Mouse (Mus musculus): ENCODE measurements around the gene Vwa2. TPM values are rescaled to one million over a fixed set of nuclear protein-coding genes. Genes with fewer than 3 reads are reported as not detected.

Vwa2 gene
- polyA plus RNA-seq, 1 experiment from 2014 or later: 1.1 TPM

DNA sequence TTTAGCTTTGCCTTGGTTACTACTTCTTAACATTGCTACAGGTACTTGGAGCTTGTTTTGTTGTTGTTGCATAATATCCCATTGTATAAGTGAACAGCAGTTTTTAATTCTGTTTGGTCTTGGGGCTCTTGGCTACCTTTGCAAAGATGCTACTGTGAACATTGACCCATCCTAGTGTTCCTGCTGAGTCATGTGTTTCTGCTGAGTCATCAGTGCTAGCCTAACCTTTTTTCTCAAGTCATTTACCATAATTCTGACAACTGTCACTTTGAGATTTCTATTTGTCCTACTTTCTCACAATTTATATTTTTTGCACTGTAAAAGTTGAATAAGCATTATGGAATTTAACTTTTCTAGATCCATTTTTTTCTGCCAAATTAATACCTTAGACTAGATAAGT, 21.5 kb upstream of the Vwa2 start:
- H3K9ac ChIP-seq (ENCODE audit: low read length): no peak overlapping the region
- ATAC-seq (replicated peaks; ENCODE audit: low FRiP score): no peak
- H3K36me3 ChIP-seq (ENCODE audit: control insufficient read depth, insufficient read depth, low read length): no peaks in the 10 kb centered on the region
- no peaks in the 10 kb centered on the region for H3K9me3 ChIP-seq (ENCODE audit: control insufficient read depth, low read length)
- no peak overlapping the region for H3K4me2 ChIP-seq (ENCODE audit: low read depth, low read length, severe bottlenecking)
- no peak for DNase-seq (ENCODE audit: low spot score)
- no peak overlapping the region for H3K4me3 ChIP-seq (ENCODE audit: low read depth, low read length)
- H3K27ac ChIP-seq (ENCODE audit: low read depth, low read length): no peak overlapping the region
- H3K4me1 ChIP-seq (replicated peaks; ENCODE audit: control insufficient read depth, insufficient read depth, low read length): no peaks in the 10 kb centered on the region
- H3K27me3 ChIP-seq (ENCODE audit: control insufficient read depth, insufficient read depth, low read length): no peaks in the 10 kb centered on the region

DNA sequence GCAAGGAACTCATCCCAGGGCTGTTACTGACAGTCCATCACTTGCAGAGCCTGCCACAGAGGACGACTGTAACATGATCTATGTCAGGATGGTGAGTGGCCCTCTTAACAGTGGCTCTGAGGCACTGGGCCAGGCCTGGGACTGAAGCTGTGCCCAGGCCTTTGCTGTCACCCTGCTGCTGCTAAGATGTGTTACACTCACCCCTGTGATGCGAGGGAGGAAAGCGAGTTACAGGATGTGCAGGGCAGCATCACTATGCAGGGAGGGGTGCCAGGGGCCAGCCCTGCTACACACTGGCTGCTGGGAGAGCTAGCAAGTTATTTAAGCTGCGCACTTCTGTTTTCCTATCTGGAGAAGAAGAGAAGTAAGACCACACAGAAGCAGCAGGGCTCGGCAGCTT, 17.6 kb upstream of the Vwa2 start:
- Histone ChIP-seq H3K9ac (ENCODE audit: low read length) (no peak overlapping the region), H3K27me3 (ENCODE audit: control insufficient read depth, insufficient read depth, low read length) (no peaks in the 10 kb centered on the region), H3K4me2 (ENCODE audit: low read depth, low read length, severe bottlenecking) (no peak overlapping the region), H3K4me3 (ENCODE audit: low read depth, low read length) (no peak overlapping the region), H3K36me3 (ENCODE audit: control insufficient read depth, insufficient read depth, low read length) (no peaks in the 10 kb centered on the region), H3K9me3 (ENCODE audit: control insufficient read depth, low read length) (no peaks in the 10 kb centered on the region), H3K27ac (ENCODE audit: low read depth, low read length) (no peak overlapping the region), H3K4me1 (replicated peaks; ENCODE audit: control insufficient read depth, insufficient read depth, low read length) (no peaks in the 10 kb centered on the region)
- 68% methylated on average over 5 of the region's 5 CpGs for WGBS
- DNase-seq (ENCODE audit: low spot score) (no peak), ATAC-seq (replicated peaks; ENCODE audit: low FRiP score) (no peak)

DNA sequence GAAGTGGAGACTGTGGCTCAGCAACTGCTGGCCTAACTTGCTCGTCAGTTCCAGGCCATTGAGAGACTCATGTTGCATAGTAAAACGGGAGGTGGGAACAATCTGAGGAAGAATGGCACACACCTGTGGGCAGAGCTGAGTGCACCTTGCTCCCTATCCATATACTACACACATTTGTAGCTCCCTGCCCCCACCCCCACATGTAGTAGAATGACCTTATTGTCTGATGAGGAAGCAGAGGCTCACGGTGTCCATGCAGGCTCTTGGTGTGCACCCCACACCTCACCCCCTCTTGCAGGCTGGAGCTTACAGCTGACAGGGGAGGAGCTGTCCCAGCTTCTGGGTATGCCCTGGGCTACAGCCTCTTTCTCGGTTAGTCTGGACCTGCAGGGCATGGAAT, 6.3 kb upstream of the Vwa2 start:
- no peaks in the 10 kb centered on the region for H3K4me1 ChIP-seq (replicated peaks; ENCODE audit: control insufficient read depth, insufficient read depth, low read length)
- no peak for DNase-seq (ENCODE audit: low spot score)

DNA sequence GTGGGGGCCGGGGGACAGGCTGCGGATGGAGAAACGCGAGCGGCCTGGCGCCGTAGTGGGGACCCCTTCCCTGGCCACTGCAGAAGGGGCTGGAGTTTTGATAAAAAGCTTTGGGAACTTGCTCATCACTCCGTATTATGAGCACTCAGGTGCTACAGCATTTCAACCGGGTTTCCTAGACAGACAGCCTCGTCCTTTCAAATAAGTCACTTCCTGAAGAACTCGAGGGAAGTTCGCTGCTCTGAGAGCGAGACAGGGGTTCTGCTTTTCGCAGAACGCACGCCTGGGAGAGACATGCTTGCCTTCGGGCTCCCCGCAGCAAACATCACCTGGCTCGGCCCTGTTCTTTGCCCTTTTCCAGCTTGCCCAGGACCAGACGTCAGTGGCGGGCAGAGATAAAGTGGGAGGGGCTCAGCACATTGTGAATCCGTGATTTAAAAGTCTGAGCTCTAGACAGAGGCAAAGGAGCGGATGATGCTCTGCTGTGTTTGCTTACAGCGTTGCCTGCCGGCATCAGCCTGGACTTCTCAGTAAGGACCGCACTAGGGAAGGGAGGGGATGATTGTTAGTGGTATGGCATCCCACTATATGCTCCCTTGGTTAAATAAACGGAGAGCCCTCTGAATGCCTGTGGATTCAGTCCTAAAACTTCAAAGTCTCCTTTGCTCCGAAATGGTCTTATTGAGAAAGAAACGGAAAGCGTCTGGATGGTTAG, 709 bp downstream of the Vwa2 start:
- Histone ChIP-seq H3K27ac (ENCODE audit: low read depth, low read length) (no peak overlapping the region), H3K9me3 (ENCODE audit: control insufficient read depth, low read length) (no peaks in the 10 kb centered on the region), H3K4me3 (ENCODE audit: low read depth, low read length) (peak overlapping the region; percentile 48), H3K27me3 (ENCODE audit: control insufficient read depth, insufficient read depth, low read length) (peaks cover 44% of the 10 kb centered on the region), H3K36me3 (ENCODE audit: control insufficient read depth, insufficient read depth, low read length) (no peaks in the 10 kb centered on the region), H3K9ac (ENCODE audit: low read length) (peak overlapping the region; percentile 53), H3K4me2 (ENCODE audit: low read depth, low read length, severe bottlenecking) (peak overlapping the region; percentile 97), H3K4me1 (replicated peaks; ENCODE audit: control insufficient read depth, insufficient read depth, low read length) (peaks cover 6% of the 10 kb centered on the region; the same call in 1 of the 2 replicates)
- DNase-seq (ENCODE audit: low spot score) (no peak), ATAC-seq (replicated peaks; ENCODE audit: low FRiP score) (peak; percentile 51; the same call in 1 of the 2 replicates)
- 9% methylated on average over 30 of the region's 30 CpGs for WGBS

More for the DNA sequence above, 6.3 kb upstream of the Vwa2 start:
- 66% methylated on average over 4 of the region's 4 CpGs for WGBS
- H3K36me3 ChIP-seq (ENCODE audit: control insufficient read depth, insufficient read depth, low read length): no peaks in the 10 kb centered on the region
- no peaks in the 10 kb centered on the region for H3K9me3 ChIP-seq (ENCODE audit: control insufficient read depth, low read length)
- H3K9ac ChIP-seq (ENCODE audit: low read length): no peak overlapping the region
- H3K4me2 ChIP-seq (ENCODE audit: low read depth, low read length, severe bottlenecking): no peak overlapping the region
- peaks cover 7% of the 10 kb centered on the region for H3K27me3 ChIP-seq (ENCODE audit: control insufficient read depth, insufficient read depth, low read length)
- no peak for ATAC-seq (replicated peaks; ENCODE audit: low FRiP score)
- H3K27ac ChIP-seq (ENCODE audit: low read depth, low read length): no peak overlapping the region
- H3K4me3 ChIP-seq (ENCODE audit: low read depth, low read length): no peak overlapping the region

DNA sequence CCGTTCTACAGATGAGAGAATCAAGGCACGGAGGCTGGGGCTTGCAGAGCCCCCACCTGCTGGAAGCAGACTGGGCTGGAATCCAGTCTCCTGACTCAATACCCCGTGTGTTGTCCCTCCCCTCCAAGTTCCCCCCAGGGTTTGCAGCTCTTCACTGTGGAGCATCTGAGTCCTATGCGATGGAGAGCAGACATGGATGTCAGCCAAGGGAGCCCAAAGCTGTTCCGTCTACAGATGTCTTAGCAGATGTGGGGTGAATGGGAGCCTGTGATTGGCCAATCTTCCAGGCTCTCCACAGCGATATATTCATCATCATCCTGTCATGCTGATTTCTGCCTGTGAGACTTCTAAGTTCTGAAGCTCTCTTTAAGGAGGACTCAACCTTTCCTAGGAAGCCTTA, 3.3 kb downstream of the Vwa2 start:
- H3K9ac ChIP-seq (ENCODE audit: low read length): no peak overlapping the region
- no peak overlapping the region for H3K4me3 ChIP-seq (ENCODE audit: low read depth, low read length)
- H3K4me1 ChIP-seq (replicated peaks; ENCODE audit: control insufficient read depth, insufficient read depth, low read length): peaks cover 6% of the 10 kb centered on the region; the same call in 1 of the 2 replicates
- no peaks in the 10 kb centered on the region for H3K9me3 ChIP-seq (ENCODE audit: control insufficient read depth, low read length)
- no peak for DNase-seq (ENCODE audit: low spot score)
- WGBS: 80% methylated on average over 6 of the region's 6 CpGs
- no peaks in the 10 kb centered on the region for H3K36me3 ChIP-seq (ENCODE audit: control insufficient read depth, insufficient read depth, low read length)
- H3K27ac ChIP-seq (ENCODE audit: low read depth, low read length): no peak overlapping the region
- no peak for ATAC-seq (replicated peaks; ENCODE audit: low FRiP score)
- peaks cover 41% of the 10 kb centered on the region for H3K27me3 ChIP-seq (ENCODE audit: control insufficient read depth, insufficient read depth, low read length)
- no peak overlapping the region for H3K4me2 ChIP-seq (ENCODE audit: low read depth, low read length, severe bottlenecking)

DNA sequence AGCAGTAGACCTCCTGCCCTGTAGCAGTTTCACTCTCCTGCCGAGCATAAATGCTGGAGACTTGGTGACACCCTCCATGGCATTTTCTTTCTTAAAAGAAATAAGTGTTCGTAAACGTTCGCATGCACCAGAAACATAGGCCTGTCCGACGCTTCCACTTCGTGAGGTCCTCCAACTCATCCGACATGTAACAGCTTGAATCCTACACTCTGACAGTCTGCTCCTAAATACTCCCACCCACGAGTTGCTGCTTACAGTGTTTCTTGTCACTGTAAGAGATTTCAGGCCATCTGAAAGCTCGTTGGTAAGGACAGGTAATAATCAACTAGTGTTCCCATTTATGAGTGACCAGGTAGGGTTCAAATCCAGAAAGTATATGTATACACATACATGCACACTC, 13.8 kb downstream of the Vwa2 start:
- Histone ChIP-seq H3K27me3 (ENCODE audit: control insufficient read depth, insufficient read depth, low read length) (no peaks in the 10 kb centered on the region), H3K4me1 (replicated peaks; ENCODE audit: control insufficient read depth, insufficient read depth, low read length) (no peaks in the 10 kb centered on the region), H3K4me3 (ENCODE audit: low read depth, low read length) (no peak overlapping the region), H3K9ac (ENCODE audit: low read length) (no peak overlapping the region), H3K9me3 (ENCODE audit: control insufficient read depth, low read length) (no peaks in the 10 kb centered on the region), H3K4me2 (ENCODE audit: low read depth, low read length, severe bottlenecking) (no peak overlapping the region), H3K36me3 (ENCODE audit: control insufficient read depth, insufficient read depth, low read length) (no peaks in the 10 kb centered on the region), H3K27ac (ENCODE audit: low read depth, low read length) (no peak overlapping the region)
- no peak for DNase-seq (ENCODE audit: low spot score)
- ATAC-seq (replicated peaks; ENCODE audit: low FRiP score): no peak
- 88% methylated on average over 10 of the region's 10 CpGs for WGBS

DNA sequence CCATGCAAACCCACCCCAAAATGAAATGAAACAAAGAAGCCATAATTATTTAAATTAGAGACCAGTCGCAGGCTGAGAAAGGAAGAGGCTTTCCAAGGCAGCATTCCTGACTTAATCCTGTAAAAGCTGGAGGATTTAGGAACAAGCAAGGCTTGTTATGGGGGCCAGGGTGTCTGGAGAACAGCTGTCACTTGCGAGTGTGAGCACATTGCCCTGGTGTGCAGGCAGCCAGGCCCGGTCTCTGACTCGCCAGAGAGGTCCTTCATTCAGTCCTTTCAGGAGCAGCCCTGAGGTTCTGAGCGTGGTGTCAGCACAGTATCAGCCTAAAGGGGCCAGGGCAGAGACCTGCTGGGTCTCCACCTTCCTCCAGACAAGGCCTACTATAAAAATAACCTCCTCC, 14.6 kb downstream of the Vwa2 start:
- no peak for ATAC-seq (replicated peaks; ENCODE audit: low FRiP score)
- no peaks in the 10 kb centered on the region for H3K27me3 ChIP-seq (ENCODE audit: control insufficient read depth, insufficient read depth, low read length)
- no peak overlapping the region for H3K4me3 ChIP-seq (ENCODE audit: low read depth, low read length)
- 56% methylated on average over 5 of the region's 5 CpGs for WGBS
- H3K4me2 ChIP-seq (ENCODE audit: low read depth, low read length, severe bottlenecking): no peak overlapping the region
- H3K36me3 ChIP-seq (ENCODE audit: control insufficient read depth, insufficient read depth, low read length): no peaks in the 10 kb centered on the region
- H3K9me3 ChIP-seq (ENCODE audit: control insufficient read depth, low read length): no peaks in the 10 kb centered on the region
- no peaks in the 10 kb centered on the region for H3K4me1 ChIP-seq (replicated peaks; ENCODE audit: control insufficient read depth, insufficient read depth, low read length)
- no peak overlapping the region for H3K9ac ChIP-seq (ENCODE audit: low read length)
- DNase-seq (ENCODE audit: low spot score): no peak
- no peak overlapping the region for H3K27ac ChIP-seq (ENCODE audit: low read depth, low read length)

DNA sequence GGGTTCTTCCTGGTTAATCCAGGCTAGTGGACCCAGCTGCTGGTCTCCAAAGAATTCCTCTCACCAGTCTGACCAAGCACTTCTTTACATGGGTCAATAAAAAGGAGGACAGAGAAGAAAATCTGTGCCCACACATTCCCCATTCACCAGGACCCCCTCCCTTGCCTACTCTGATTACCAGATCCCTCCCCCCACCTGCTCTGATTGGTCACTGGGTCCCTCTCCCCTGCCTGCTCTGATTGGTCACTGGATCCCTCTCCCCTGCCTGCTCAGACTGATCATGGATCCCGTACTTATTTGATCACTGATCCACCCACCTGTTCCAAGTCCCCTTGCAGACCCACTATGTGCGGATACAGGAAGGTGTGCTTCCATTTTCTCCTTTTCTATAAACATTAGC, 17.4 kb downstream of the Vwa2 start:
- Histone ChIP-seq H3K4me2 (ENCODE audit: low read depth, low read length, severe bottlenecking) (no peak overlapping the region), H3K4me3 (ENCODE audit: low read depth, low read length) (no peak overlapping the region), H3K4me1 (replicated peaks; ENCODE audit: control insufficient read depth, insufficient read depth, low read length) (no peaks in the 10 kb centered on the region), H3K27me3 (ENCODE audit: control insufficient read depth, insufficient read depth, low read length) (no peaks in the 10 kb centered on the region), H3K27ac (ENCODE audit: low read depth, low read length) (no peak overlapping the region), H3K9me3 (ENCODE audit: control insufficient read depth, low read length) (no peaks in the 10 kb centered on the region), H3K36me3 (ENCODE audit: control insufficient read depth, insufficient read depth, low read length) (no peaks in the 10 kb centered on the region), H3K9ac (ENCODE audit: low read length) (no peak overlapping the region)
- no peak for DNase-seq (ENCODE audit: low spot score)
- no peak; the same call in 1 of the 2 replicates for ATAC-seq (replicated peaks; ENCODE audit: low FRiP score)
- WGBS: 51% methylated on average over 2 of the region's 2 CpGs

DNA sequence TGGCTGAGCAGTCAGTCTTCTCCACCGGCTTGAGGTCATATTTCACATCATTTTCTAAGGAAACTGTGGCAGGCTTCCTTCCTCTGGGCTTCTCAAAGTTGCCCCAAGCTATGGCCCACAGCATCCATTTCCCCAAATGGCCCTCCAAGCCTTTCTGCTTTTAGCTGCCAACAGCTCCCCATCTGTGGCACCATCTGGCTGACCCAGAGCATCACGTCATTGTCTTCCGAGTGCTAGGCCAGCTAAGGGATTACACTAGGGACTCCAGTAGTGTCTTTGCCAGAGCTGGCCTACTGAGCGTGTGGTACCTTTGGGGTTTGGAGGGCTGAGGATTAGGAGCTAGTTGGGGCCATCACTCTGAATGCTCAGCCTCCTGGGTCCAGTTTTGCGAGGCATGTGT, 18.5 kb downstream of the Vwa2 start:
- no peak for ATAC-seq (replicated peaks; ENCODE audit: low FRiP score)
- no peaks in the 10 kb centered on the region for H3K4me1 ChIP-seq (replicated peaks; ENCODE audit: control insufficient read depth, insufficient read depth, low read length)
- WGBS: 89% methylated on average over 5 of the region's 5 CpGs
- no peak for DNase-seq (ENCODE audit: low spot score)
- H3K27me3 ChIP-seq (ENCODE audit: control insufficient read depth, insufficient read depth, low read length): no peaks in the 10 kb centered on the region
- no peak overlapping the region for H3K4me3 ChIP-seq (ENCODE audit: low read depth, low read length)
- H3K27ac ChIP-seq (ENCODE audit: low read depth, low read length): no peak overlapping the region
- H3K36me3 ChIP-seq (ENCODE audit: control insufficient read depth, insufficient read depth, low read length): no peaks in the 10 kb centered on the region
- no peaks in the 10 kb centered on the region for H3K9me3 ChIP-seq (ENCODE audit: control insufficient read depth, low read length)
- no peak overlapping the region for H3K9ac ChIP-seq (ENCODE audit: low read length)
- no peak overlapping the region for H3K4me2 ChIP-seq (ENCODE audit: low read depth, low read length, severe bottlenecking)

Data from forebrain, embryonic 11.5 days (tissue).